Mouse (Mus musculus): ENCODE measurements at regions not wholly inside any gene's neighbourhood (a gene's known extent, or its start where the extent isn't known, plus 50 kb on each side); places are given as distances from the start of the nearest gene placed in this dataset.

- no peak for TF ChIP-seq CTCF (IDR thresholded peaks at IDR 0.05; ENCODE audit: extremely low read depth, insufficient read depth, low read length)
- no peak for TF ChIP-seq POLR2A (IDR thresholded peaks at IDR 0.05; ENCODE audit: extremely low read depth, insufficient read depth, low read length)
Measured at GRCm38 (mm10) chr13:107711341-107711994, 332.8 kb upstream of the Smim15 start.

All from cortical plate, adult 2 months (tissue).